Mouse (Mus musculus) stomach, embryonic 16.5 days (tissue): ENCODE results near the gene Pparg. TPM values are rescaled to one million over a fixed set of nuclear protein-coding genes. Genes with fewer than 3 reads are reported as not detected.
A peak's percentile ranks its signal among the peaks of the same experiment; 100 is the strongest.

Source experiments
- ATAC-seq: fragments of 200-750 bp; cut with Nextera tagmentation; 2 replicates; pipeline ENCODE4 v1.8.0; 2017; ENCODE audit warnings: moderate number of reproducible peaks, moderate TSS enrichment; ENCODE audit not compliant: insufficient read depth, low FRiP score
- H3K27ac ChIP-seq: fragments of 300-500 bp; sonication (generic); 2 replicates; pipeline ENCODE4 v1.5.1; 2014; ENCODE audit warnings: low read length
- H3K27me3 ChIP-seq: fragments of 300-500 bp; sonication (generic); 2 replicates; pipeline ENCODE4 v1.6.1; 2014; ENCODE audit warnings: low read length, control low read depth, mixed read lengths; ENCODE audit not compliant: control insufficient read depth, insufficient read depth
- H3K36me3 ChIP-seq: fragments of 300-500 bp; sonication (generic); 2 replicates; pipeline ENCODE4 v1.6.1; 2014; ENCODE audit warnings: low read length; ENCODE audit not compliant: control insufficient read depth, insufficient read depth
- H3K4me1 ChIP-seq: fragments of 300-500 bp; sonication (generic); 2 replicates; pipeline ENCODE4 v1.6.1; 2014; ENCODE audit warnings: low read length, control low read depth, mixed read lengths; ENCODE audit not compliant: control insufficient read depth, insufficient read depth
- H3K4me2 ChIP-seq: fragments of 300-500 bp; sonication (generic); 2 replicates; pipeline ENCODE4 v1.6.1; 2014; ENCODE audit warnings: low read depth, low read length, mixed read lengths
- H3K4me3 ChIP-seq: fragments of 300-500 bp; sonication (generic); replicated peaks from 2 replicates; pipeline ENCODE4 v1.5.1; 2014; ENCODE audit warnings: mild to moderate bottlenecking, low read length
- H3K9ac ChIP-seq: fragments of 300-500 bp; sonication (generic); 2 replicates; pipeline ENCODE4 v1.6.1; 2014; ENCODE audit warnings: low read length
- H3K9me3 ChIP-seq: fragments of 300-500 bp; sonication (generic); replicated peaks from 2 replicates; pipeline ENCODE4 v1.6.1; 2016; ENCODE audit warnings: low read length, control low read depth; ENCODE audit not compliant: control insufficient read depth
- WGBS: fragments of 180-500 bp; shearing (Covaris S2); extraction: QIAGEN DNeasy Blood & Tissue Kit; methylation state at CpG from one replicate; pipeline ENCODE4 v1.1.7; 2014; 5-methylcytosine and 5-hydroxymethylcytosine counted together
- polyA plus RNA-seq: library from polyadenylated mRNA; unstranded; fragments of >200 nt; fragmentation: Nextera tagmentation; extraction: Ambion mirVana; gene quantifications from 2 replicates; pipeline ENCODE4 v1.2.1, GENCODE M21; 2015

The Pparg gene
- polyA plus RNA-seq, 1 experiment from 2014 or later, result 18.2 TPM

DNA sequence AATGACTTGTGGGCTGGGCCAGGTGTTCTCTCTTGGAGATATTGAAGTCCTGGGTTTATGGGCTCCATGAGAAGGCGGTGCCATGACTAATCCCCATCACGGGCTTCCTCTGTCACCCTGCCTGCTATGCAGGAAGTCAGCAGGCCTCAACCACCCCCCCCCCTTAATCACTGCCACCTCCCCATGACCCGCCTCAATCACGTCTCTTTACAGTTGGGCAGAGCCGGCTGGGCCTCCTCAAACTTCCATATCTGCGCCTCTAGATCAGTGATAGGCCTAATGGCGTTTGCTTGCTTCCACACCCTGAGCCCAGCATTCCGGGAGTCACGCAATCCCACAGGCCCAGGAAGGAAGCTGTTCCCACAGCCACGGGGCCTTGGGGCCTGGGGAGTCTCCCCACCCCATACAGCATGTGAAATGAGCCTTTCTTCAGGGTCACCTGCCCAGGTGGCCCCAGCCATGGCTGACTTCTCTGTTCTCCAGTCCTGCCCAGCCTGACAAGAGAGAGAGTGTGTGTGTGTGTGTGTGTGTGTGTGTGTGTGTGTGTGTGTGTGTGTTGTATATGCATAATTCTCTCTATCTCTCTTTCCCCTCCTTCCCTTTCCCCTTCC lies 142.9 kb downstream of the Pparg start:
- H3K9me3 ChIP-seq, result 0 out of 2 replicates have a peak, but pooled peaks cover 3% of the 10 kb centered on the region
- ATAC-seq, result peak; percentile 88
- peaks cover 6% of the 10 kb centered on the region for H3K4me1 ChIP-seq
- no peaks in the 10 kb centered on the region for H3K27me3 ChIP-seq
- H3K4me3 ChIP-seq, result no peak overlapping the region
- H3K36me3 ChIP-seq, result no peaks in the 10 kb centered on the region
- H3K9ac ChIP-seq, result no peak overlapping the region
- H3K4me2 ChIP-seq, result no peak overlapping the region
- peak overlapping the region; percentile 79 for H3K27ac ChIP-seq
- WGBS, result 57% methylated on average over 10 of the region's 10 CpGs

DNA sequence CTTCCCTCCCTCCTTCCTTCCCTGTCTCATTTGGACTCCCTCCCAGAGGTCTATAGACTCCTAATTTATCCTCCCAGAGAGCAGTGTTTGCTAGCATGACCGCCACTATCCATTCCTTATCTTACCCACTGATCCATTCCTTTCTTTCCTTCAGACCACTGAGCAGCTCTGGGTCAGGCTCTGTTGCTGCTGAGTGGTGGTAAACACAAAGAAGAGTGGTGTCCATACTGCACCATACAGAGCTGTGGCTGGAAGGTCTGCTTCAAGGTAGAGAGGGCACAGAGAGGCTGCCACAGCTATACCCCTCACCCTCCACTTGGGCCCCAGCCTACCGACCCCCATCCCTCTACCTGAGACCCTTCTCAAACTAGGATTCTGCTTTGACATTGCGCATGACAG lies 143.4 kb downstream of the Pparg start:
- H3K36me3 ChIP-seq, result no peaks in the 10 kb centered on the region
- no peaks in the 10 kb centered on the region for H3K27me3 ChIP-seq
- 0 out of 2 replicates have a peak, but pooled peaks cover 3% of the 10 kb centered on the region for H3K9me3 ChIP-seq
- no peak overlapping the region for H3K9ac ChIP-seq
- 60% methylated on average over 3 of the region's 3 CpGs for WGBS
- peak; percentile 53 for ATAC-seq
- H3K4me3 ChIP-seq, result no peak overlapping the region
- H3K4me1 ChIP-seq, result peaks cover 6% of the 10 kb centered on the region
- H3K27ac ChIP-seq, result peak overlapping the region; percentile 75
- no peak overlapping the region for H3K4me2 ChIP-seq

GRCm38 (mm10) chr6:115504915-115505314 lies 144.2 kb downstream of the Pparg start:
- Histone ChIP-seq H3K4me2 (no peak overlapping the region), H3K4me3 (no peak overlapping the region), H3K36me3 (no peaks in the 10 kb centered on the region), H3K9me3 (0 out of 2 replicates have a peak, but pooled peaks cover 3% of the 10 kb centered on the region), H3K27ac (peak overlapping the region; percentile 75; the same call in 1 of the 2 replicates), H3K27me3 (no peaks in the 10 kb centered on the region), H3K4me1 (peaks cover 4% of the 10 kb centered on the region; the same call in 1 of the 2 replicates), H3K9ac (no peak overlapping the region)
- WGBS, result 80% methylated on average over 5 of the region's 5 CpGs
- no peak for ATAC-seq

- H3K4me1 ChIP-seq, result peaks cover 4% of the 10 kb centered on the region; the same call in 1 of the 2 replicates
- no peak overlapping the region for H3K27ac ChIP-seq
- no peaks in the 10 kb centered on the region for H3K27me3 ChIP-seq
- H3K9me3 ChIP-seq, result 0 out of 2 replicates have a peak, but pooled peaks cover 3% of the 10 kb centered on the region
- ATAC-seq, result no peak
- H3K4me3 ChIP-seq, result no peak overlapping the region
- no peaks in the 10 kb centered on the region for H3K36me3 ChIP-seq
- H3K4me2 ChIP-seq, result no peak overlapping the region
- H3K9ac ChIP-seq, result no peak overlapping the region
- 100% methylated on average over 1 of the region's 1 CpGs for WGBS
Observed at GRCm38 (mm10) chr6:115506425-115506824, 145.7 kb downstream of the Pparg start.

GRCm38 (mm10) chr6:115511447-115511846 lies 150.7 kb downstream of the Pparg start:
- Histone ChIP-seq H3K9ac (no peak overlapping the region), H3K27me3 (no peaks in the 10 kb centered on the region), H3K4me3 (no peak overlapping the region), H3K27ac (no peak overlapping the region), H3K9me3 (0 out of 2 replicates have a peak, but pooled peaks cover 3% of the 10 kb centered on the region), H3K4me1 (no peaks in the 10 kb centered on the region), H3K4me2 (no peak overlapping the region), H3K36me3 (no peaks in the 10 kb centered on the region)
- WGBS, result 89% methylated on average over 3 of the region's 3 CpGs
- ATAC-seq, result no peak

DNA sequence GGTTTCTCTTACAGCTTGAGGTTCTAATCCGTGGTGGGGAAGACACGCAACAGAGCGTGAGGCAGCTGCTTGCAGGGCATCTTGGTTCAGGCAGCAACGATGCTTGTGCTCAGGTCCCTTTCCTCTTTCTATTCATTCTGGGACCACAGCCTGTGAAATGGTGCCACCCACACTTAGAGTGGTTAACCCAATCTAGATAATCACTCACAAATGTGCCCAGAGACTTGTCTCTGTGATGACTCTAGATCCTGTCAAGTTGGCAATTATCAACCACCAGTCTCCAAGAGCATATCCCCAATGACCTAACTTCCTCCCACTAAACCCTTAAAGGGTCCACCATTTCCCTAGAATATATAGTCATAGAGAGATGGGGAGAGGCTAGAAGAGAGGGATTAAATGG lies 152.5 kb downstream of the Pparg start:
- Histone ChIP-seq H3K9ac (no peak overlapping the region), H3K36me3 (no peaks in the 10 kb centered on the region), H3K4me2 (no peak overlapping the region), H3K9me3 (0 out of 2 replicates have a peak, but pooled peaks cover 2% of the 10 kb centered on the region), H3K4me1 (no peaks in the 10 kb centered on the region), H3K27me3 (no peaks in the 10 kb centered on the region), H3K4me3 (no peak overlapping the region), H3K27ac (no peak overlapping the region)
- 95% methylated on average over 4 of the region's 4 CpGs for WGBS
- no peak for ATAC-seq

DNA sequence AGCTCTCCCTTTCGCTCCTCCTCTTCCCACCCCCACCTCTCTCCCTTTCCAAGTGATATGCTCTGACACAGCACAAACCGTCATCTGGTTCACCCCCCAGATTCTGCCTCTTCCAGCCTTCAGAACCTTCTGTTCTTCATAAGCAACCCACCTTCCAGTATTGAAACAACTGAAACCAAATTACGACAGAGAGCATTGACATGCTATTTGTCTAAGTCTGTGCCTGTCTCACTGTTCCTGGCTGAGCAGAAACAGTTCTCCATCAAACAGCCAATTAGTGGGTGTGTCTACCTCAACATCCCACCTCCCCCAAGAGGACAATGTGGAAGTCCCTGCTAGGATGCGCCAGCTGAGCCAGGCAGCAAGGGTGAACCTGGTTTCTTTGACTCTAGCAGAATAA lies 157.2 kb downstream of the Pparg start:
- H3K27me3 ChIP-seq, result no peaks in the 10 kb centered on the region
- no peak overlapping the region for H3K27ac ChIP-seq
- no peak for ATAC-seq
- H3K4me2 ChIP-seq, result no peak overlapping the region
- WGBS, result 57% methylated on average over 4 of the region's 4 CpGs
- no peak overlapping the region for H3K4me3 ChIP-seq
- no peak overlapping the region for H3K9ac ChIP-seq
- no peaks in the 10 kb centered on the region for H3K36me3 ChIP-seq
- H3K4me1 ChIP-seq, result peaks cover 11% of the 10 kb centered on the region
- H3K9me3 ChIP-seq, result no peaks in the 10 kb centered on the region

- Histone ChIP-seq H3K4me2 (no peak overlapping the region), H3K4me1 (peaks cover 15% of the 10 kb centered on the region), H3K9me3 (no peaks in the 10 kb centered on the region), H3K9ac (no peak overlapping the region), H3K4me3 (no peak overlapping the region), H3K36me3 (no peaks in the 10 kb centered on the region), H3K27ac (no peak overlapping the region), H3K27me3 (no peaks in the 10 kb centered on the region)
- 80% methylated on average over 2 of the region's 2 CpGs for WGBS
- ATAC-seq, result no peak
Observed at GRCm38 (mm10) chr6:115518352-115518751, 157.6 kb downstream of the Pparg start.

- Histone ChIP-seq H3K4me3 (no peak overlapping the region), H3K9ac (no peak overlapping the region), H3K27ac (no peak overlapping the region), H3K4me1 (peaks cover 23% of the 10 kb centered on the region), H3K36me3 (no peaks in the 10 kb centered on the region), H3K27me3 (no peaks in the 10 kb centered on the region), H3K4me2 (no peak overlapping the region), H3K9me3 (no peaks in the 10 kb centered on the region)
- ATAC-seq, result peak; percentile 22; the same call in 1 of the 2 replicates
- 66% methylated on average over 12 of the region's 12 CpGs for WGBS
Observed at GRCm38 (mm10) chr6:115519275-115519699, 158.5 kb downstream of the Pparg start.
